Mouse (Mus musculus): Measurements from ENCODE around the gene Nlrp4c.
"Not testable (repeated sequence)": the region's sequence is repeated elsewhere in the genome, so short reads cannot be mapped to it uniquely, and the experiment has no call there.

GRCm38 (mm10) chr7:6120104-6120503 is 75.1 kb downstream of the Nlrp4c start:
- TF ChIP-seq CTCF (IDR thresholded peaks at IDR 0.05; ENCODE audit: borderline replicate concordance, insufficient read depth, low read length); POLR2A (IDR thresholded peaks at IDR 0.05; ENCODE audit: low read depth, low read length): not testable (repeated sequence)

Measured in embryonic fibroblast, embryonic 13.5 days (primary cell).